Mouse (Mus musculus): ENCODE results near the gene Plxna2. TPM values are rescaled to one million over a fixed set of nuclear protein-coding genes. Genes with fewer than 3 reads are reported as not detected.
A peak's percentile ranks its signal among the peaks of the same experiment; 100 is the strongest.

Gene Plxna2
- polyA plus RNA-seq (2016; fragmentation: Nextera tagmentation; extraction: Ambion mirVana), result 6.5 and 7.4 TPM in 2 replicates

DNA sequence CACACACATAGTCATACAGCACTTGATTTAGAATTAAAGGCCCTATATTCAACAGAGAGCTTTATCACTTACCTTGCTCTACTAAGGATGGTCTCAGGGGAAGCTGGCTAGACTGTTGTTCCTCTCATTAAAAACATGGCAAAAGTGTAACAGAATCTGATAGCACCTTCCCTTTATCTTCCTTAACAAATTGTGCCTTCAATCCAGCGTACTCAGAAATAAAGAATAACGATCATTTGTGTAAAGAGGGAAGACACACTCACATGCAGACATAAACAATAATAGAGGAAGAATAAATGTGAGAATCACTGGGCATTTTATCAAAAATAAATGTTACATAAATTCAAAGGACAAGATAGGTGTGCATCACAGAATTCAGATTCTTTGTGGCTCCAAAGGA is at the start of gene Plxna2:
TSS of gene Plxna2 (plus strand) at position 301 of the 400 bp plus-strand sequence.
- Histone ChIP-seq H3K4me3 (peak within 1 kb of the TSS; percentile 81), H3K27ac (0 out of 2 replicates have a peak within 1 kb of the TSS, but pooled peaks have one; percentile 85), H3K9me3 (no peaks in the 10 kb centered on the region), H3K27me3 (ENCODE audit: poor library complexity, severe bottlenecking) (peaks cover 22% of the 10 kb centered on the region), H3K4me1 (peaks cover 59% of the 10 kb centered on the region), H3K36me3 (replicated peaks) (no peaks in the 10 kb centered on the region)
- 94% methylated on average over 2 of the region's 2 CpGs for WGBS
- no peak for DNase-seq (ENCODE audit: extremely low spot score, low spot score)

DNA sequence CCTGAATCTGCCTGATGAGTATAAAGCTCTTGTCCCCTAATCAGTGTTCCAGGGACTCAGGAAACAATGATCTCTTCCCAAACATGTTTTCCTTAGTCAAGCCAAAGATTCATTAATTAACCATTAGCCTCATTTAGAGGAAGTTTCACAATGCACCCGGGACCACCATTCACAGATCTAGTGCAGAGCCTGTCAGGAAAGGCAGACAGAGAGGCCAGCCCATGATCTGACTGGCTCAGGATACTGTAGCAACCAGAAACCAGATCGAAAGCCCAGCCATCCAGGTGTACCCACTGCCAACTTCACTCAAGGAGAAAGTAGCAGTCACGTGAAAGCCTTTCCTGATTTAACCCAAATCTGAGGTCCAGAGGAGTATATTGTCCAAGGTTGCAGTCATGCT is 44.1 kb upstream of the Plxna2 start:
- Histone ChIP-seq H3K27me3 (ENCODE audit: poor library complexity, severe bottlenecking) (no peaks in the 10 kb centered on the region), H3K4me1 (peaks cover 9% of the 10 kb centered on the region; the same call in 1 of the 2 replicates), H3K9me3 (no peaks in the 10 kb centered on the region), H3K4me3 (no peak overlapping the region), H3K36me3 (replicated peaks) (no peaks in the 10 kb centered on the region), H3K27ac (no peak overlapping the region)
- WGBS, result 90% methylated on average over 3 of the region's 3 CpGs
- no peak for DNase-seq (ENCODE audit: extremely low spot score, low spot score)

DNA sequence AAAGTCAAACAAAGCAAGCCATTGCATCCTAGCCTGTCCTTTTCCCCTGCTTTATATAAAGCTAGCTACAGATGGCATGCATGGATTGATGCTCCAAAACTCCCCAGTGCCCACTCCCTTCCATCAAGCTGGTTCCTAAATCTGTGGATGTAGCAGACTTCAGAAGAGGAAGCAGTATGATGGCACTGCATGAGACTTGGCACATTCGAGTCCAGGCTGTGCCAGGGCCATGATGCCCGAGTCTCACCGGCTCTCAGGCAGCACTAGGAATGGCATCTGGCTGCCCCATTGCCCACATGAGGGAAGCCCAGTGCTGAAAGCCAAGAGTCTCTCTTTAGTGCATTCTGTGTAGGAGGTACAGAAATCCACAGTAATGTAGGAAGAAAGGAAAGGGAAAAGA is 39.7 kb upstream of the Plxna2 start:
- Histone ChIP-seq H3K4me1 (peaks cover 9% of the 10 kb centered on the region; the same call in 1 of the 2 replicates), H3K36me3 (replicated peaks) (no peaks in the 10 kb centered on the region), H3K27me3 (ENCODE audit: poor library complexity, severe bottlenecking) (no peaks in the 10 kb centered on the region), H3K9me3 (no peaks in the 10 kb centered on the region), H3K4me3 (no peak overlapping the region), H3K27ac (no peak overlapping the region)
- 93% methylated on average over 3 of the region's 3 CpGs for WGBS
- DNase-seq (ENCODE audit: extremely low spot score, low spot score), result no peak

GRCm38 (mm10) chr1:194580539-194580938 is 37.5 kb upstream of the Plxna2 start:
- no peaks in the 10 kb centered on the region for H3K27me3 ChIP-seq (ENCODE audit: poor library complexity, severe bottlenecking)
- H3K36me3 ChIP-seq (replicated peaks), result no peaks in the 10 kb centered on the region
- DNase-seq (ENCODE audit: extremely low spot score, low spot score), result no peak
- H3K9me3 ChIP-seq, result no peaks in the 10 kb centered on the region
- H3K4me1 ChIP-seq, result no peaks in the 10 kb centered on the region
- H3K4me3 ChIP-seq, result no peak overlapping the region
- no peak overlapping the region for H3K27ac ChIP-seq

DNA sequence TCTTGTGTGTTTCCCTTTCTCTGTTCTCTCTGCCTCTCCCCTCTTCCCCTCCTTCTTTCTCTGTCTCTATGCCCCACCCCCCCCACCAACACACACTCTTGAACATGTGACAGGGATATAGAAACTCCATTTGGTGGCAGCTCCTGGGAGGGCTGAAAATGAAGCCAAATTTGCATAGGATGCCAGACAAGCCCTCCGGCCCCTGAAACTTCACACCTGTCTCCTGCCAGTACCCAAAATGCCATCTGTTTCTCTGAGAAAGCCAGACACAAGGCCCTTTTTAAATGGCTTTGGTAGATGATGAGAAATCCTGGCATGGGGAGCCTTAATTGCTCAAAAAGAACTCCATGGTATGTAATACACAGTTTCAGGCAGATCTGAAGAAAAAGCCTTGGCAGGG is 31.3 kb upstream of the Plxna2 start:
- no peaks in the 10 kb centered on the region for H3K9me3 ChIP-seq
- 83% methylated on average over 1 of the region's 1 CpGs for WGBS
- no peaks in the 10 kb centered on the region for H3K27me3 ChIP-seq (ENCODE audit: poor library complexity, severe bottlenecking)
- peaks cover 8% of the 10 kb centered on the region for H3K4me1 ChIP-seq
- no peak overlapping the region for H3K4me3 ChIP-seq
- no peaks in the 10 kb centered on the region for H3K36me3 ChIP-seq (replicated peaks)
- H3K27ac ChIP-seq, result no peak overlapping the region
- DNase-seq (ENCODE audit: extremely low spot score, low spot score), result no peak

DNA sequence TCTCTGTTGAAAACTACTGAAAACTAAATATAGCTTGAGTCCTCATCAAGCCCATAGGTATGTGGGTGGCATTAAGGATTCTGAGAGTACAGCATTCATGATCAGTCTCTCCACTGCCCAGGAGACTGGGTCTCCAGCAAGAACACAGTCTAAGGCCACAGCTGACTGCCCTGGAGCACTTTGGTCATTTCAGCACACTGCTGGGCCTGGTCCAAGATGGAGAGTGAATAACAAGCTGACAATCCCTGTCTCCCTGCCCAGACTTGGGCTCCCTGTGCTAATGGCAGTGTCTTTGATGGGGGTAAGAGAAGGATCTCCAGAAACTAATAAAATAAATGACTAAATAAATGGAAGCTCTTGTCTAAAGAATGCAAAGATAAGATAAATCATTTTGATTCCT is 30.5 kb upstream of the Plxna2 start:
- no peaks in the 10 kb centered on the region for H3K9me3 ChIP-seq
- DNase-seq (ENCODE audit: extremely low spot score, low spot score), result no peak
- no peak overlapping the region for H3K27ac ChIP-seq
- H3K27me3 ChIP-seq (ENCODE audit: poor library complexity, severe bottlenecking), result no peaks in the 10 kb centered on the region
- no peak overlapping the region for H3K4me3 ChIP-seq
- H3K36me3 ChIP-seq (replicated peaks), result no peaks in the 10 kb centered on the region
- peaks cover 8% of the 10 kb centered on the region for H3K4me1 ChIP-seq

GRCm38 (mm10) chr1:194587956-194588668 is 29.9 kb upstream of the Plxna2 start:
- H3K4me1 ChIP-seq, result peaks cover 8% of the 10 kb centered on the region
- no peak overlapping the region for H3K27ac ChIP-seq
- DNase-seq (ENCODE audit: extremely low spot score, low spot score), result no peak
- no peaks in the 10 kb centered on the region for H3K9me3 ChIP-seq
- H3K27me3 ChIP-seq (ENCODE audit: poor library complexity, severe bottlenecking), result no peaks in the 10 kb centered on the region
- WGBS, result 26% methylated on average over 1 of the region's 1 CpGs
- H3K4me3 ChIP-seq, result no peak overlapping the region
- no peaks in the 10 kb centered on the region for H3K36me3 ChIP-seq (replicated peaks)

DNA sequence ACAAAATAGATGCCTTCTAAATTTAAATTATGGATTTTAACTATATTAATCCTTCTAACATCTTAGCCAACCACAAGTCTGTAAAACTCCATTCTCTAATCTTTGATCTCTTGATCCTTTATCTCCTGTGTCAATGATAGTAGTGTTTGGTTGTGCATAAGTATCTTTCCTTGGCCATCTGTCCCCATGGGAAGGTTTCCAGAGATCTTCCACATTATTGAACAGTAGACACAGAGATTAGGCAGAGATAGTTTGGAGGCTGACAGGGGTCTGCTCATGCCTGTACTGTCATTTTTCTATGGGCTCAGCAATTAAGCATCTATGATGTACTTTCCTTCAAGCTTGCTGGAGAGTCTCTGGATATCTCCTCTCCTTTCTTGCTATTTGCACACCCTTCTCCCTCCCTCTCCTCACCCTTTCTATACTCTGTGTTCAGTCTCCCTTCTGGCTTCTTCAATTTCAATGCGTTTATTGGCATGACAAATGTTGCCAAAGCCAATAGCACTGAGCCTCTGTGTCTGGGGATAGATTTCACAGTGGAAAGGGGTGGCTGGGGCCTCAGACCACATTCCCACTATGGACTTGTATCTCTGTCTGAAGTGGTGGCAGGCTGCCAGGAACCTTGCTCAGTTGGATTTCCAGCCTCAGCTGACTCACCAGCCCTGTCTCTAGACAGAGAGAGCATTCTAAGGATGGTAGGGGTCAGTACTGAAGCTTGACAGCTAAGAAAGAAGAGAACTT is 29.1 kb upstream of the Plxna2 start:
- Histone ChIP-seq H3K4me3 (no peak overlapping the region), H3K27me3 (ENCODE audit: poor library complexity, severe bottlenecking) (no peaks in the 10 kb centered on the region), H3K36me3 (replicated peaks) (no peaks in the 10 kb centered on the region), H3K27ac (no peak overlapping the region), H3K9me3 (no peaks in the 10 kb centered on the region), H3K4me1 (peaks cover 8% of the 10 kb centered on the region)
- WGBS, result 79% methylated on average over 1 of the region's 1 CpGs
- no peak for DNase-seq (ENCODE audit: extremely low spot score, low spot score)

DNA sequence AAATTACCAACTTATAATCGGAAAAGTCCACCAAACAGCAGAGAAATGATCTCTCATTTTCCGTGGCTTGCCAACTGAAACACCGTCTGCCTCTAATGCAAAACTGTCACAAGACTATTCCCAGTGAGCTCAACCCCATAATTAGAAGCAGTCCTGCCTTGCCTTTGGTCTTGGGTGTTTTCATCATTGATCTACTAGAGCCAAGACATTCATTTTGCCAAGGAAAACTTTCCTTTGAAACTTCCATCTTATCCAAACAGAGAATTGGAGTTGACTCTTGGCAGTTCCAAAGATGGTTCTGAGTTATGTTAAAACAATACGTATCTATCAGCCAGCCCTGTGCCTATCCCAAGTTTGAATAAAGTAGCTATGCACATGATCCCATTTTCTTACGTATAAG is 24.9 kb upstream of the Plxna2 start:
- Histone ChIP-seq H3K27me3 (ENCODE audit: poor library complexity, severe bottlenecking) (no peaks in the 10 kb centered on the region), H3K9me3 (no peaks in the 10 kb centered on the region), H3K27ac (no peak overlapping the region), H3K4me1 (peaks cover 2% of the 10 kb centered on the region), H3K36me3 (replicated peaks) (no peaks in the 10 kb centered on the region), H3K4me3 (no peak overlapping the region)
- DNase-seq (ENCODE audit: extremely low spot score, low spot score), result no peak
- WGBS, result 81% methylated on average over 5 of the region's 5 CpGs

DNA sequence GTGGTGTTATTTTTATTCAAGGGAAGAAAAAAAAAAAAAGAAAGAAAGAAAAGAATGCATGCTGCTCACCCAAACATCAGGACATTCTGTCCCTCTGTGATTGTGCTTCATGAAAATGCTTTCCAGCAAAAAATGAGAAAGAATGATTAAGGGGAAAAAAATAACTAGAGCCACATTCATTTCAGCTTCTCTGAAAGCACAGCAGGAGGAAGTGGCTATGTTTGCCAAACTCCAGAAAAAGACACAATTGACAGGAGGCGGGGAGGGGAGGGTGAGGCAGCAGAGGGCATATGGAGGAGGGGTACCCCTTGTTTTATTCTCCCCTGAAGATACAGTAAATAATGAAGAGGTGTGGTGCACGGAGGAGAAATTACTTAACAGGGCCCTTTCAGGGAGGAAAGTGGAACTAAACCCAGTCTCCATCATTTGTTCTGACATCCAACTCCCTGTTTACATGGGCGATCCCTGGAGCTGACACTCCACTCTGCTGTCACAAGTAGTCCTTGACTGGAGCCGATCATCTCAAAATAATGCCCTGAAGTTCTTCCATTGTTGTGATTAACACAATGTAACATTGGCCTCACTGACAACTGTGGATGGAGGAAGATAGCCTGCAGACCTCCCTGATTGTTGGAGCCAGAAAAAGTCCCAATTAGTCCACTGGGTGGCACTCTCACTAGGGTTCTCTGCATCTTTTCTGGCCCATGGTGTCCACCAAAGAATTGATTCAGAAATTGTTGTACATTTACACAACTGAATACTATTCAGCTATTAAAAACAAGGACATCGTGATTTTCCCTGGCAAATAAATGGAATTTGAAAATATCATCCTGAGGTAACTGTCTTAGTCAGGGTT is 10.4 kb upstream of the Plxna2 start:
- H3K4me3 ChIP-seq, result no peak overlapping the region
- no peaks in the 10 kb centered on the region for H3K9me3 ChIP-seq
- no peaks in the 10 kb centered on the region for H3K27me3 ChIP-seq (ENCODE audit: poor library complexity, severe bottlenecking)
- DNase-seq (ENCODE audit: extremely low spot score, low spot score), result no peak
- no peaks in the 10 kb centered on the region for H3K36me3 ChIP-seq (replicated peaks)
- H3K27ac ChIP-seq, result no peak overlapping the region
- peaks cover 22% of the 10 kb centered on the region for H3K4me1 ChIP-seq
- 74% methylated on average over 5 of the region's 5 CpGs for WGBS

DNA sequence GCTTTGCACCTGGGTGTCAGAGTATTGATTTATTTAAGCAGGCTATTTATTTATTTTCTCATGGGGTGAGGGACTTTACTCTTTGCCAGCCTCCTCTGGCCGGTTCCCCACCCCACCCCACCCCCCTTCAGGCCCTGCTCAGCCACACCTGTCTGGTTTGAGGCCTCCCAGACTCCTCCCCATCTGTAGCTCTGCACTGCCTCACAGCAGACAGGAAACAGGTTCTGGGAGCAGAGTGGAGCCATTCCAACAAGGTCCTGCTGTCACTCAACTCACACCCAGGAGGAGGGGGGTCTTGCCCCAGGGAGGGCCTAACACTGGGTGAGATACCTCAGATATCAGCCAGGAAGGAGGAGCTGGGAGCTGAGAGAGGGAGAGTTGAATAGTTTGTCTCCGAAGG is 7.5 kb upstream of the Plxna2 start:
- 6% methylated on average over 2 of the region's 2 CpGs for WGBS
- Histone ChIP-seq H3K27me3 (ENCODE audit: poor library complexity, severe bottlenecking) (no peaks in the 10 kb centered on the region), H3K27ac (0 out of 2 replicates have a peak overlapping the region, but pooled peaks have one; percentile 30), H3K9me3 (no peaks in the 10 kb centered on the region), H3K4me3 (no peak overlapping the region), H3K36me3 (replicated peaks) (no peaks in the 10 kb centered on the region), H3K4me1 (peaks cover 38% of the 10 kb centered on the region)
- no peak for DNase-seq (ENCODE audit: extremely low spot score, low spot score)

GRCm38 (mm10) chr1:194612628-194613027 is 5.4 kb upstream of the Plxna2 start:
- H3K4me1 ChIP-seq, result peaks cover 41% of the 10 kb centered on the region
- WGBS, result 79% methylated on average over 1 of the region's 1 CpGs
- no peak for DNase-seq (ENCODE audit: extremely low spot score, low spot score)
- no peak overlapping the region for H3K4me3 ChIP-seq
- no peaks in the 10 kb centered on the region for H3K27me3 ChIP-seq (ENCODE audit: poor library complexity, severe bottlenecking)
- no peaks in the 10 kb centered on the region for H3K36me3 ChIP-seq (replicated peaks)
- H3K9me3 ChIP-seq, result no peaks in the 10 kb centered on the region
- no peak overlapping the region for H3K27ac ChIP-seq
